Mouse (Mus musculus): ENCODE measurements around the gene B4galt5.
"Not testable (repeated sequence)": the region's sequence is repeated elsewhere in the genome, so short reads cannot be mapped to it uniquely, and the experiment has no call there.

B4galt5 gene

GRCm38 (mm10) chr2:167348376-167349282 lies at the start of gene B4galt5:
Gene B4galt5 (minus strand): TSS chr2:167349183.
- Histone ChIP-seq H3K27me3 (ENCODE audit: insufficient read depth, low read length) (peaks cover 25% of the 10 kb centered on the region), H3K9me3 (ENCODE audit: low read length) (no peaks in the 10 kb centered on the region), H3K36me3 (ENCODE audit: insufficient read depth, low read length) (peaks cover 20% of the 10 kb centered on the region), H3K4me3 (replicated peaks; ENCODE audit: low read length) (peak within 1 kb of the TSS; percentile 86), H3K4me1 (replicated peaks; ENCODE audit: low read depth, low read length) (peaks cover 82% of the 10 kb centered on the region)
- no peak for TF ChIP-seq POU5F1 (IDR thresholded peaks at IDR 0.05; ENCODE audit: borderline replicate concordance, low read length)
- TF ChIP-seq NANOG (IDR thresholded peaks at IDR 0.05; ENCODE audit: borderline replicate concordance, low read length) = no peak
- TF ChIP-seq CTCF (conservative IDR thresholded peaks at IDR 0.05; ENCODE audit: low read length) = no peak

GRCm38 (mm10) chr2:167396420-167396819 lies 47.4 kb upstream of the B4galt5 start:
- H3K9me3 ChIP-seq (ENCODE audit: low read length) = peaks cover 17% of the 10 kb centered on the region
- H3K4me1 ChIP-seq (replicated peaks; ENCODE audit: low read depth, low read length) = peaks cover 39% of the 10 kb centered on the region
- not testable (repeated sequence) for H3K27me3 ChIP-seq (ENCODE audit: insufficient read depth, low read length); H3K36me3 ChIP-seq (ENCODE audit: insufficient read depth, low read length); H3K4me3 ChIP-seq (replicated peaks; ENCODE audit: low read length)

- Histone ChIP-seq H3K4me3 (replicated peaks; ENCODE audit: low read length) (no peak overlapping the region), H3K27me3 (ENCODE audit: insufficient read depth, low read length) (no peaks in the 10 kb centered on the region), H3K36me3 (ENCODE audit: insufficient read depth, low read length) (no peaks in the 10 kb centered on the region), H3K4me1 (replicated peaks; ENCODE audit: low read depth, low read length) (peaks cover 22% of the 10 kb centered on the region), H3K9me3 (ENCODE audit: low read length) (peaks cover 17% of the 10 kb centered on the region)
- TF ChIP-seq POU5F1 (IDR thresholded peaks at IDR 0.05; ENCODE audit: borderline replicate concordance, low read length) = no peak
- TF ChIP-seq CTCF (conservative IDR thresholded peaks at IDR 0.05; ENCODE audit: low read length) = no peak
- no peak for TF ChIP-seq NANOG (IDR thresholded peaks at IDR 0.05; ENCODE audit: borderline replicate concordance, low read length)
These were observed 45.4 kb upstream of the B4galt5 start for GRCm38 (mm10) chr2:167394426-167394825.

GRCm38 (mm10) chr2:167386998-167387397 lies 38.0 kb upstream of the B4galt5 start:
- Histone ChIP-seq H3K4me3 (replicated peaks; ENCODE audit: low read length) (no peak overlapping the region), H3K9me3 (ENCODE audit: low read length) (no peaks in the 10 kb centered on the region), H3K4me1 (replicated peaks; ENCODE audit: low read depth, low read length) (peaks cover 14% of the 10 kb centered on the region), H3K36me3 (ENCODE audit: insufficient read depth, low read length) (no peaks in the 10 kb centered on the region), H3K27me3 (ENCODE audit: insufficient read depth, low read length) (no peaks in the 10 kb centered on the region)
- TF ChIP-seq NANOG (IDR thresholded peaks at IDR 0.05; ENCODE audit: borderline replicate concordance, low read length) (no peak), POU5F1 (IDR thresholded peaks at IDR 0.05; ENCODE audit: borderline replicate concordance, low read length) (no peak), CTCF (conservative IDR thresholded peaks at IDR 0.05; ENCODE audit: low read length) (no peak)

GRCm38 (mm10) chr2:167386456-167386855 lies 37.5 kb upstream of the B4galt5 start:
- H3K4me1 ChIP-seq (replicated peaks; ENCODE audit: low read depth, low read length) = peaks cover 14% of the 10 kb centered on the region
- no peaks in the 10 kb centered on the region for H3K27me3 ChIP-seq (ENCODE audit: insufficient read depth, low read length)
- no peaks in the 10 kb centered on the region for H3K36me3 ChIP-seq (ENCODE audit: insufficient read depth, low read length)
- TF ChIP-seq CTCF (conservative IDR thresholded peaks at IDR 0.05; ENCODE audit: low read length) (no peak), POU5F1 (IDR thresholded peaks at IDR 0.05; ENCODE audit: borderline replicate concordance, low read length) (no peak), NANOG (IDR thresholded peaks at IDR 0.05; ENCODE audit: borderline replicate concordance, low read length) (no peak)
- no peaks in the 10 kb centered on the region for H3K9me3 ChIP-seq (ENCODE audit: low read length)
- H3K4me3 ChIP-seq (replicated peaks; ENCODE audit: low read length) = no peak overlapping the region

GRCm38 (mm10) chr2:167383666-167384083 lies 34.7 kb upstream of the B4galt5 start:
- H3K4me1 ChIP-seq (replicated peaks; ENCODE audit: low read depth, low read length) = peaks cover 35% of the 10 kb centered on the region
- no peaks in the 10 kb centered on the region for H3K9me3 ChIP-seq (ENCODE audit: low read length)
- H3K27me3 ChIP-seq (ENCODE audit: insufficient read depth, low read length) = no peaks in the 10 kb centered on the region
- no peaks in the 10 kb centered on the region for H3K36me3 ChIP-seq (ENCODE audit: insufficient read depth, low read length)
- TF ChIP-seq POU5F1 (IDR thresholded peaks at IDR 0.05; ENCODE audit: borderline replicate concordance, low read length) (no peak), CTCF (conservative IDR thresholded peaks at IDR 0.05; ENCODE audit: low read length) (no peak), NANOG (IDR thresholded peaks at IDR 0.05; ENCODE audit: borderline replicate concordance, low read length) (no peak)
- no peak overlapping the region for H3K4me3 ChIP-seq (replicated peaks; ENCODE audit: low read length)

- H3K4me1 ChIP-seq (replicated peaks; ENCODE audit: low read depth, low read length) = peaks cover 42% of the 10 kb centered on the region
- no peaks in the 10 kb centered on the region for H3K27me3 ChIP-seq (ENCODE audit: insufficient read depth, low read length)
- H3K9me3 ChIP-seq (ENCODE audit: low read length) = no peaks in the 10 kb centered on the region
- no peaks in the 10 kb centered on the region for H3K36me3 ChIP-seq (ENCODE audit: insufficient read depth, low read length)
- no peak for TF ChIP-seq CTCF (conservative IDR thresholded peaks at IDR 0.05; ENCODE audit: low read length)
- TF ChIP-seq NANOG (IDR thresholded peaks at IDR 0.05; ENCODE audit: borderline replicate concordance, low read length) = no peak
- no peak for TF ChIP-seq POU5F1 (IDR thresholded peaks at IDR 0.05; ENCODE audit: borderline replicate concordance, low read length)
- no peak overlapping the region for H3K4me3 ChIP-seq (replicated peaks; ENCODE audit: low read length)
These were observed 33.4 kb upstream of the B4galt5 start for GRCm38 (mm10) chr2:167382389-167382788.

- Histone ChIP-seq H3K4me1 (replicated peaks; ENCODE audit: low read depth, low read length) (peaks cover 35% of the 10 kb centered on the region), H3K4me3 (replicated peaks; ENCODE audit: low read length) (no peak overlapping the region), H3K36me3 (ENCODE audit: insufficient read depth, low read length) (no peaks in the 10 kb centered on the region), H3K27me3 (ENCODE audit: insufficient read depth, low read length) (no peaks in the 10 kb centered on the region), H3K9me3 (ENCODE audit: low read length) (no peaks in the 10 kb centered on the region)
- TF ChIP-seq POU5F1 (IDR thresholded peaks at IDR 0.05; ENCODE audit: borderline replicate concordance, low read length) = no peak
- no peak for TF ChIP-seq CTCF (conservative IDR thresholded peaks at IDR 0.05; ENCODE audit: low read length)
- TF ChIP-seq NANOG (IDR thresholded peaks at IDR 0.05; ENCODE audit: borderline replicate concordance, low read length) = no peak
These were observed 32.6 kb upstream of the B4galt5 start for GRCm38 (mm10) chr2:167381596-167381995.

Measured in E14TG2a.4 (cell line).